Mouse (Mus musculus) neural tube, embryonic 14.5 days (tissue): ENCODE measurements at regions not wholly inside any gene's neighbourhood (a gene's known extent, or its start where the extent isn't known, plus 50 kb on each side); places are given as distances from the start of the nearest gene placed in this dataset.

Source experiments
- ATAC-seq: fragments of 200-750 bp; cut with Nextera tagmentation; 2 replicates; pipeline ENCODE4 v1.8.0; 2017; ENCODE audit warnings: low read depth, mild to moderate bottlenecking, moderate TSS enrichment, moderate library complexity
- H3K27ac ChIP-seq: fragments of 300-500 bp; sonication (generic); 2 replicates; pipeline ENCODE4 v1.5.1; 2014; ENCODE audit warnings: low read depth, mild to moderate bottlenecking, control low read depth, low read length, moderate library complexity, mixed read lengths
- H3K27me3 ChIP-seq: fragments of 300-500 bp; sonication (generic); 2 replicates; pipeline ENCODE4 v1.6.1; 2014; ENCODE audit warnings: low read length; ENCODE audit not compliant: control insufficient read depth, insufficient read depth
- H3K36me3 ChIP-seq: fragments of 300-500 bp; sonication (generic); 2 replicates; pipeline ENCODE4 v1.6.1; 2014; ENCODE audit warnings: low read length, mixed read lengths; ENCODE audit not compliant: control insufficient read depth, insufficient read depth
- H3K4me1 ChIP-seq: fragments of 300-500 bp; sonication (generic); 2 replicates; pipeline ENCODE4 v1.6.1; 2014; ENCODE audit warnings: low read length; ENCODE audit not compliant: control insufficient read depth, insufficient read depth
- H3K4me2 ChIP-seq: fragments of 300-500 bp; sonication (generic); 2 replicates; pipeline ENCODE4 v1.6.1; 2014; ENCODE audit warnings: mild to moderate bottlenecking, low read depth, low read length, control low read depth
- H3K4me3 ChIP-seq: fragments of 300-500 bp; sonication (generic); 2 replicates; pipeline ENCODE4 v1.5.1; 2014; ENCODE audit warnings: low read depth, low read length, control low read depth, mixed read lengths
- H3K9ac ChIP-seq: fragments of 300-500 bp; sonication (generic); replicated peaks from 2 replicates; pipeline ENCODE4 v1.6.1; 2014; ENCODE audit warnings: low read depth, mild to moderate bottlenecking, control low read depth, low read length, mixed read lengths
- H3K9me3 ChIP-seq: fragments of 300-500 bp; sonication (generic); 2 replicates; pipeline ENCODE4 v1.6.1; 2016; ENCODE audit warnings: low read length; ENCODE audit not compliant: control insufficient read depth
- WGBS: fragments of 180-500 bp; shearing (Covaris S2); extraction: QIAGEN DNeasy Blood & Tissue Kit; methylation state at CpG from one replicate; pipeline ENCODE4 v1.1.7; 2014; 5-methylcytosine and 5-hydroxymethylcytosine counted together

- no peak for ATAC-seq
- Histone ChIP-seq H3K9ac (no peak overlapping the region), H3K9me3 (no peaks in the 10 kb centered on the region), H3K36me3 (no peaks in the 10 kb centered on the region), H3K27me3 (0 out of 2 replicates have a peak, but pooled peaks cover 4% of the 10 kb centered on the region), H3K4me1 (no peaks in the 10 kb centered on the region), H3K27ac (no peak overlapping the region), H3K4me3 (no peak overlapping the region), H3K4me2 (no peak overlapping the region)
- 53% methylated on average over 15 of the region's 15 CpGs for WGBS
These were observed 61.6 kb upstream of the 4932438H23Rik start for GRCm38 (mm10) chr16:91156506-91156905.

GRCm38 (mm10) chr16:91160679-91161078 lies 64.6 kb upstream of the Olig2 start:
- Histone ChIP-seq H3K9me3 (no peaks in the 10 kb centered on the region), H3K9ac (no peak overlapping the region), H3K27ac (no peak overlapping the region), H3K4me2 (no peak overlapping the region), H3K4me3 (no peak overlapping the region), H3K36me3 (no peaks in the 10 kb centered on the region), H3K27me3 (peaks cover 28% of the 10 kb centered on the region; the same call in 1 of the 2 replicates), H3K4me1 (no peaks in the 10 kb centered on the region)
- no peak for ATAC-seq
- WGBS: 6% methylated on average over 8 of the region's 8 CpGs

- no peak overlapping the region for H3K4me3 ChIP-seq
- no peaks in the 10 kb centered on the region for H3K4me1 ChIP-seq
- no peak overlapping the region for H3K4me2 ChIP-seq
- 80% methylated on average over 6 of the region's 6 CpGs for WGBS
- H3K9ac ChIP-seq: no peak overlapping the region
- H3K27me3 ChIP-seq: peaks cover 31% of the 10 kb centered on the region; the same call in 1 of the 2 replicates
- ATAC-seq: no peak
- H3K9me3 ChIP-seq: no peaks in the 10 kb centered on the region
- H3K27ac ChIP-seq: no peak overlapping the region
- no peaks in the 10 kb centered on the region for H3K36me3 ChIP-seq
These were observed 63.6 kb upstream of the Olig2 start for GRCm38 (mm10) chr16:91161616-91162015.

- no peak overlapping the region for H3K27ac ChIP-seq
- H3K4me2 ChIP-seq: no peak overlapping the region
- H3K9me3 ChIP-seq: no peaks in the 10 kb centered on the region
- ATAC-seq: no peak
- no peak overlapping the region for H3K9ac ChIP-seq
- H3K36me3 ChIP-seq: no peaks in the 10 kb centered on the region
- WGBS: 84% methylated on average over 6 of the region's 6 CpGs
- no peak overlapping the region for H3K4me3 ChIP-seq
- H3K27me3 ChIP-seq: peaks cover 30% of the 10 kb centered on the region; the same call in 1 of the 2 replicates
- H3K4me1 ChIP-seq: no peaks in the 10 kb centered on the region
These were observed 62.9 kb upstream of the Olig2 start for GRCm38 (mm10) chr16:91162381-91162780.

- WGBS: 71% methylated on average over 4 of the region's 4 CpGs
- H3K36me3 ChIP-seq: no peaks in the 10 kb centered on the region
- H3K27ac ChIP-seq: no peak overlapping the region
- no peaks in the 10 kb centered on the region for H3K9me3 ChIP-seq
- 0 out of 2 replicates have a peak, but pooled peaks cover 3% of the 10 kb centered on the region for H3K4me1 ChIP-seq
- no peak overlapping the region for H3K4me2 ChIP-seq
- H3K9ac ChIP-seq: no peak overlapping the region
- peaks cover 52% of the 10 kb centered on the region for H3K27me3 ChIP-seq
- no peak for ATAC-seq
- no peak overlapping the region for H3K4me3 ChIP-seq
These were observed 59.4 kb upstream of the Olig2 start for GRCm38 (mm10) chr16:91165906-91166305.

GRCm38 (mm10) chr16:91166866-91167265 lies 58.4 kb upstream of the Olig2 start:
- Histone ChIP-seq H3K27me3 (peaks cover 53% of the 10 kb centered on the region), H3K4me2 (no peak overlapping the region), H3K27ac (no peak overlapping the region), H3K4me1 (0 out of 2 replicates have a peak, but pooled peaks cover 3% of the 10 kb centered on the region), H3K9ac (no peak overlapping the region), H3K36me3 (no peaks in the 10 kb centered on the region), H3K4me3 (no peak overlapping the region), H3K9me3 (no peaks in the 10 kb centered on the region)
- ATAC-seq: peak; percentile 78; the same call in 1 of the 2 replicates

- H3K4me2 ChIP-seq: no peak overlapping the region
- H3K4me1 ChIP-seq: peaks cover 3% of the 10 kb centered on the region; the same call in 1 of the 2 replicates
- peaks cover 45% of the 10 kb centered on the region for H3K27me3 ChIP-seq
- H3K27ac ChIP-seq: no peak overlapping the region
- no peaks in the 10 kb centered on the region for H3K36me3 ChIP-seq
- ATAC-seq: no peak
- WGBS: 40% methylated on average over 7 of the region's 7 CpGs
- H3K4me3 ChIP-seq: no peak overlapping the region
- no peak overlapping the region for H3K9ac ChIP-seq
- no peaks in the 10 kb centered on the region for H3K9me3 ChIP-seq
These were observed 56.9 kb upstream of the Olig2 start for GRCm38 (mm10) chr16:91168398-91168797.

- no peak overlapping the region for H3K27ac ChIP-seq
- no peak for ATAC-seq
- peaks cover 3% of the 10 kb centered on the region; the same call in 1 of the 2 replicates for H3K4me1 ChIP-seq
- H3K4me2 ChIP-seq: peak overlapping the region; percentile 22; the same call in 1 of the 2 replicates
- H3K9ac ChIP-seq: no peak overlapping the region
- WGBS: 0% methylated on average over 16 of the region's 16 CpGs
- peaks cover 47% of the 10 kb centered on the region for H3K27me3 ChIP-seq
- no peaks in the 10 kb centered on the region for H3K9me3 ChIP-seq
- H3K36me3 ChIP-seq: no peaks in the 10 kb centered on the region
- H3K4me3 ChIP-seq: no peak overlapping the region
These were observed 55.4 kb upstream of the Olig2 start for GRCm38 (mm10) chr16:91169829-91170228.

- no peaks in the 10 kb centered on the region for H3K9me3 ChIP-seq
- H3K4me3 ChIP-seq: no peak overlapping the region
- H3K27me3 ChIP-seq: peaks cover 46% of the 10 kb centered on the region
- H3K4me2 ChIP-seq: no peak overlapping the region
- WGBS: 83% methylated on average over 14 of the region's 14 CpGs
- no peak for ATAC-seq
- H3K27ac ChIP-seq: no peak overlapping the region
- H3K4me1 ChIP-seq: peaks cover 3% of the 10 kb centered on the region; the same call in 1 of the 2 replicates
- no peak overlapping the region for H3K9ac ChIP-seq
- no peaks in the 10 kb centered on the region for H3K36me3 ChIP-seq
These were observed 53.3 kb upstream of the Olig2 start for GRCm38 (mm10) chr16:91171911-91172440.
